Mouse (Mus musculus) myocyte (in vitro differentiated cells): ENCODE measurements around the gene Tmem132d. TPM values are rescaled to one million over a fixed set of nuclear protein-coding genes. Genes with fewer than 3 reads are reported as not detected.

Experiments
- H3K27me3 ChIP-seq: one replicate; pipeline ENCODE4 v1.6.1; 2011; ENCODE audit not compliant: control insufficient read depth, insufficient read depth, insufficient read length
- H3K36me3 ChIP-seq: one replicate; pipeline ENCODE4 v1.6.1; 2011; ENCODE audit not compliant: control insufficient read depth, insufficient read depth
- H3K4me2 ChIP-seq: one replicate; pipeline ENCODE4 v1.6.1; 2011; ENCODE audit warnings: low read depth, control low read depth
- H3K4me3 ChIP-seq: one replicate; pipeline ENCODE4 v1.5.1; 2011; ENCODE audit warnings: mild to moderate bottlenecking, control low read depth, moderate library complexity
- H3K79me2 ChIP-seq: one replicate; pipeline ENCODE4 v1.6.1; 2011; ENCODE audit not compliant: control insufficient read depth, insufficient read depth
- H3ac ChIP-seq: one replicate; pipeline ENCODE4 v1.6.1; 2011; ENCODE audit not compliant: control insufficient read depth, insufficient read length
- CEBPB ChIP-seq: IDR thresholded peaks from 2 replicates; pipeline ENCODE4 v1.6.1; 2011; ENCODE audit warnings: mild to moderate bottlenecking, moderate library complexity; ENCODE audit not compliant: poor library complexity, insufficient read depth, severe bottlenecking
- E2F4 ChIP-seq: IDR thresholded peaks from one replicate; pipeline ENCODE4 v1.6.1; 2011; ENCODE audit warnings: mild to moderate bottlenecking, control low read depth, moderate library complexity; ENCODE audit not compliant: insufficient read depth
- MAX ChIP-seq: IDR thresholded peaks from one replicate; pipeline ENCODE4 v1.6.1; 2011; ENCODE audit warnings: low read depth, mild to moderate bottlenecking, control low read depth
- MYOD1 ChIP-seq, 3 experiments: IDR thresholded peaks; one replicate each; pipeline ENCODE4 v1.6.1; 2011; ENCODE audit warnings: control low read depth in 2 of 3, low read depth in 2 of 3, mild to moderate bottlenecking in 2 of 3, moderate library complexity in 1 of 3; ENCODE audit not compliant: insufficient read length in 2 of 3, control insufficient read depth in 1 of 3
- MYOG ChIP-seq, 3 experiments: IDR thresholded peaks; one replicate each; pipeline ENCODE4 v1.6.1; 2011; ENCODE audit warnings: control low read depth in 2 of 3, low read depth in 2 of 3, mild to moderate bottlenecking in 2 of 3; ENCODE audit not compliant: insufficient read length in 2 of 3, control insufficient read depth in 1 of 3, insufficient read depth in 1 of 3
- POLR2A ChIP-seq: IDR thresholded peaks from one replicate; pipeline ENCODE4 v1.6.1; 2011; ENCODE audit warnings: low read depth, mild to moderate bottlenecking, control low read depth, moderate library complexity; ENCODE audit not compliant: insufficient read length
- POLR2AphosphoS2 ChIP-seq: IDR thresholded peaks from one replicate; pipeline ENCODE4 v1.6.1; 2011; ENCODE audit warnings: low read depth, control low read depth; ENCODE audit not compliant: insufficient read length
- REST ChIP-seq: IDR thresholded peaks from one replicate; pipeline ENCODE4 v1.6.1; 2011; ENCODE audit warnings: mild to moderate bottlenecking, control low read depth, moderate library complexity; ENCODE audit not compliant: insufficient read depth, insufficient read length
- SRF ChIP-seq: IDR thresholded peaks from one replicate; pipeline ENCODE4 v1.6.1; 2011; ENCODE audit warnings: low read depth; ENCODE audit not compliant: control insufficient read depth, insufficient read length
- TCF12 ChIP-seq: IDR thresholded peaks from one replicate; pipeline ENCODE4 v1.6.1; 2011; ENCODE audit warnings: mild to moderate bottlenecking, control low read depth; ENCODE audit not compliant: poor library complexity, insufficient read depth, severe bottlenecking
- TCF3 ChIP-seq: IDR thresholded peaks from one replicate; pipeline ENCODE4 v1.6.1; 2011; ENCODE audit warnings: low read depth, control low read depth; ENCODE audit not compliant: insufficient read length
- USF1 ChIP-seq: IDR thresholded peaks from one replicate; pipeline ENCODE4 v1.6.1; 2011; ENCODE audit warnings: low read depth, mild to moderate bottlenecking, control low read depth, moderate library complexity
- polyA plus RNA-seq: library from polyadenylated mRNA; unstranded; fragments of >200 nt; fragmentation: generic; extraction: Trizol; gene quantifications from one replicate; pipeline ENCODE4 v1.2.1, GENCODE M21; 2012; ENCODE audit warnings: missing spikeins

The Tmem132d gene
- polyA plus RNA-seq, 1 experiment: not detected

DNA sequence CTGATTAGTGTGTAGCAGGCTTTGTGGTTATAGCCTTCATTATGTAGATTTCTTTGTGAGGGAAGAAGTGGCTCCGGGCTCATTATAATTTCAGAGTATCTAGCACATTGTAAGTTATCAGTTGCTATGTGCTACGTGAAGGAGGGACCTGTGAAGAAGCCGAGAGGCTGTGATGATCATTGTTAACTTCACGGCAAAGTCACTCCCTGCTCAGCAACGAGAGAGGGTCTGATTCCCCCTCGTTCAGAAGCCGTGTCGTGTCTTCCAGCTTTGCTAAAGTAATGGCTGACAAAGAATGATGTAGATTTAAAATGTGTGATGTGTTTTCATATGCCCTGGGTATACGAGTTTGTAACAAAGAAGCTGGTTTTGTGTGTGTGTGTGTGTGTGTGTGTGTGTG lies 391.1 kb downstream of the Tmem132d start:
- TF ChIP-seq MYOG (IDR thresholded peaks at IDR 0.05; ENCODE audit: control insufficient read depth in 1 of 3, insufficient read depth in 1 of 3, insufficient read length in 2 of 3, low read depth in 2 of 3) (no peak), MYOD1 (IDR thresholded peaks at IDR 0.05; ENCODE audit: control insufficient read depth in 1 of 3, insufficient read length in 2 of 3, low read depth in 2 of 3) (no peak), USF1 (no peak), TCF12 (no peak), POLR2A (no peak), MAX (no peak), SRF (no peak), E2F4 (no peak), CEBPB (no peak), REST (no peak), TCF3 (no peak), POLR2AphosphoS2 (no peak)
- H3K27me3 ChIP-seq: no peaks in the 10 kb centered on the region
- no peak overlapping the region for H3ac ChIP-seq

DNA sequence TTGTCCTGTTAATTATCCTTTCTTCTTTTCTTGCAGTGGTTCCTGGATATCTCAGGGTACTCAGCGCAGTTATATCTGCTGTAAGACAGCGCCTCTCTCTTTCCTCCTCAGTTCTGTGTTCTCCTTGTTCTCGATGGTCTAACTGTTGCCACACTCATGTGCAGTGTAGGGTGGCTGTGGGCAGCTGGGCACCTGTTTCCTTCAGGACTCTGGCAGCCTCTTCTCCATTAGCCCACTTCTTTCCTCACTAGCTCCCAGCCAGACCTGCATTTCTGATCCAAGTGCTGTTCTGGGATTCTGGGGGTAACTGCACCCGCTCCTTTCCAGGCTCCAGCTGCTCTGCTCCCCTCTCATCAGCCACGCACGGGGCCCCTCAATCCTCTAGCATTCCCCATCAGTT lies 392.8 kb downstream of the Tmem132d start:
- Histone ChIP-seq H3K36me3 (no peaks in the 10 kb centered on the region), H3K4me2 (no peak overlapping the region), H3K27me3 (no peaks in the 10 kb centered on the region), H3K4me3 (no peak overlapping the region), H3K79me2 (no peaks in the 10 kb centered on the region), H3ac (no peak overlapping the region)
- no peak for TF ChIP-seq MYOD1 (IDR thresholded peaks at IDR 0.05; ENCODE audit: control insufficient read depth in 1 of 3, insufficient read length in 2 of 3, low read depth in 2 of 3)
- TF ChIP-seq CEBPB: no peak
- no peak for TF ChIP-seq USF1
- no peak for TF ChIP-seq MAX
- no peak for TF ChIP-seq POLR2AphosphoS2
- TF ChIP-seq E2F4: no peak
- TF ChIP-seq REST: no peak
- TF ChIP-seq POLR2A: no peak
- TF ChIP-seq SRF: no peak
- no peak for TF ChIP-seq TCF3
- TF ChIP-seq TCF12: no peak
- no peak for TF ChIP-seq MYOG (IDR thresholded peaks at IDR 0.05; ENCODE audit: control insufficient read depth in 1 of 3, insufficient read depth in 1 of 3, insufficient read length in 2 of 3, low read depth in 2 of 3)

More for the DNA sequence above, 391.1 kb downstream of the Tmem132d start:
- H3K4me2 ChIP-seq: no peak overlapping the region
- no peaks in the 10 kb centered on the region for H3K36me3 ChIP-seq
- H3K4me3 ChIP-seq: no peak overlapping the region
- H3K79me2 ChIP-seq: no peaks in the 10 kb centered on the region

DNA sequence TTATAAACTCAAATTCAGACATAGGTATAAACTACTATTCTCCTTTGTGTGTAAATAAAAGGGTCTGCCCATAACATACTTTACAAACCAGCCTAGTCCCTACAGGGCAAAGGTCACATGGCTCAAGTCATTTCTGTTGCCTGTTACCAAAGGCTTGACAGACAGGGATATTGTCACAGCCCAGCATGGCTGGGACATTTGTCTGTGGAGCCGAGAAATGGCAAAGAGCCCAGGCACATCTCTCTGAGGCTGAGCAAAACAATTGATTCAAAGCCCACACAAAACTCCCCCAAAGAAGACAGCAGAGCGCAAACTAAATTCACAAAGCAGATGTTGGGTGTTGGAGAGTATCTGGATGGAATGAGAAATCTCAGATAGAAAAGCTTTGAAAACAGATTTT lies 405.8 kb downstream of the Tmem132d start:
- H3ac ChIP-seq: no peak overlapping the region
- no peaks in the 10 kb centered on the region for H3K27me3 ChIP-seq
- H3K4me2 ChIP-seq: no peak overlapping the region
- no peak overlapping the region for H3K4me3 ChIP-seq
- no peaks in the 10 kb centered on the region for H3K36me3 ChIP-seq
- no peaks in the 10 kb centered on the region for H3K79me2 ChIP-seq
- TF ChIP-seq TCF12 (no peak), MYOG (IDR thresholded peaks at IDR 0.05; ENCODE audit: control insufficient read depth in 1 of 3, insufficient read depth in 1 of 3, insufficient read length in 2 of 3, low read depth in 2 of 3) (no peak), POLR2AphosphoS2 (no peak), REST (no peak), E2F4 (no peak), CEBPB (no peak), TCF3 (no peak)

DNA sequence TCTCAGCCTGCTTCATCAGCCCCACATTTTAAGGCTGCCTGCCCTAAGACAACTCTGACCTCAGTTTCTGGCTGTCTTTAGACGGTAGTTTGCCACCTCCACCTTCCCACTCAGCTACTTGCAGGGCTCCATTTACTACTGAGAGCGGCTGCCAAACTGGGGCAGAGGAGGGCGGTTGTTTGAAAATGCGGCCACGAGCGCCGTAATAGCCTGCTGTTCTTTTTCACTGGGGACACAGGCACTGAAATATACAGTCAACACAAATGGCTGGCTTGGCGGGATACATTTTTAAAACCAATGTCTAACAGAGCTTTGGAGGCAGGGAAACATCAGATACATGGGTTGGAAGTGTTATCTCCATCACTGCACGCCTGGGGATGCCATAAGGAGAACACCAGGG lies 428.2 kb downstream of the Tmem132d start:
- no peak overlapping the region for H3K4me3 ChIP-seq
- TF ChIP-seq USF1 (no peak), E2F4 (no peak), MYOD1 (IDR thresholded peaks at IDR 0.05; ENCODE audit: control insufficient read depth in 1 of 3, insufficient read length in 2 of 3, low read depth in 2 of 3) (no peak), MAX (no peak), MYOG (IDR thresholded peaks at IDR 0.05; ENCODE audit: control insufficient read depth in 1 of 3, insufficient read depth in 1 of 3, insufficient read length in 2 of 3, low read depth in 2 of 3) (no peak), TCF3 (no peak), CEBPB (no peak), SRF (no peak), TCF12 (no peak), POLR2A (no peak)
- no peaks in the 10 kb centered on the region for H3K79me2 ChIP-seq

More for the DNA sequence above, 428.2 kb downstream of the Tmem132d start:
- Histone ChIP-seq H3K4me2 (no peak overlapping the region), H3K36me3 (no peaks in the 10 kb centered on the region), H3K27me3 (no peaks in the 10 kb centered on the region), H3ac (no peak overlapping the region)
